Mouse (Mus musculus): Measurements from ENCODE around the gene Myadml2.

The Myadml2 gene

GRCm38 (mm10) chr11:120633520-120634343 lies 14.2 kb downstream of the Myadml2 start, which contains the start of gene Mafg:
TSS of gene Mafg (minus strand) at chr11:120633600.
- in situ Hi-C loops (cut with MboI; ENCODE audit: low pct_unique_long_range_greater_than_20kb in 1 of 2, low sequenced_read_pairs in 2 of 2, unreplicated experiment in 1 of 2): no loop called here

GRCm38 (mm10) chr11:120632559-120633519 lies 15.1 kb downstream of the Myadml2 start:
- in situ Hi-C loops (cut with MboI; ENCODE audit: low pct_unique_long_range_greater_than_20kb in 1 of 2, low sequenced_read_pairs in 2 of 2, unreplicated experiment in 1 of 2): no loop called here

- in situ Hi-C loops (cut with MboI; ENCODE audit: low pct_unique_long_range_greater_than_20kb in 1 of 2, low sequenced_read_pairs in 2 of 2, unreplicated experiment in 1 of 2): no loop called here
These were observed 16.1 kb downstream of the Myadml2 start for GRCm38 (mm10) chr11:120631726-120632448.

- in situ Hi-C loops (cut with MboI; ENCODE audit: low pct_unique_long_range_greater_than_20kb in 1 of 2, low sequenced_read_pairs in 2 of 2, unreplicated experiment in 1 of 2): no loop called here
These were observed 16.9 kb downstream of the Myadml2 start for GRCm38 (mm10) chr11:120630881-120631725.

- in situ Hi-C loops (cut with MboI; ENCODE audit: low pct_unique_long_range_greater_than_20kb in 1 of 2, low sequenced_read_pairs in 2 of 2, unreplicated experiment in 1 of 2): no loop called here
These were observed 17.5 kb downstream of the Myadml2 start for GRCm38 (mm10) chr11:120630401-120630871.

GRCm38 (mm10) chr11:120629911-120630310 lies 18.0 kb downstream of the Myadml2 start:
- in situ Hi-C loops (cut with MboI; ENCODE audit: low pct_unique_long_range_greater_than_20kb in 1 of 2, low sequenced_read_pairs in 2 of 2, unreplicated experiment in 1 of 2): no loop called here

GRCm38 (mm10) chr11:120629341-120629730 lies 18.6 kb downstream of the Myadml2 start:
- in situ Hi-C loops (cut with MboI; ENCODE audit: low pct_unique_long_range_greater_than_20kb in 1 of 2, low sequenced_read_pairs in 2 of 2, unreplicated experiment in 1 of 2): no loop called here

- in situ Hi-C loops (cut with MboI; ENCODE audit: low pct_unique_long_range_greater_than_20kb in 1 of 2, low sequenced_read_pairs in 2 of 2, unreplicated experiment in 1 of 2): no loop called here
These were observed 19.2 kb downstream of the Myadml2 start for GRCm38 (mm10) chr11:120628601-120629340.

GRCm38 (mm10) chr11:120627468-120628300 lies 20.3 kb downstream of the Myadml2 start:
- in situ Hi-C loops (cut with MboI; ENCODE audit: low pct_unique_long_range_greater_than_20kb in 1 of 2, low sequenced_read_pairs in 2 of 2, unreplicated experiment in 1 of 2): no loop called here

- in situ Hi-C loops (cut with MboI; ENCODE audit: low pct_unique_long_range_greater_than_20kb in 1 of 2, low sequenced_read_pairs in 2 of 2, unreplicated experiment in 1 of 2): no loop called here
These were observed 21.0 kb downstream of the Myadml2 start for GRCm38 (mm10) chr11:120626785-120627467.

- in situ Hi-C loops (cut with MboI; ENCODE audit: low pct_unique_long_range_greater_than_20kb in 1 of 2, low sequenced_read_pairs in 2 of 2, unreplicated experiment in 1 of 2): no loop called here
These were observed 22.7 kb downstream of the Myadml2 start, which contains the start of gene Sirt7 for GRCm38 (mm10) chr11:120625152-120625775. TSS of gene Sirt7 (minus strand) at chr11:120625240.

- in situ Hi-C loops (cut with MboI; ENCODE audit: low pct_unique_long_range_greater_than_20kb in 1 of 2, low sequenced_read_pairs in 2 of 2, unreplicated experiment in 1 of 2): no loop called here
These were observed 23.3 kb downstream of the Myadml2 start for GRCm38 (mm10) chr11:120624680-120625111.

- in situ Hi-C loops (cut with MboI; ENCODE audit: low pct_unique_long_range_greater_than_20kb in 1 of 2, low sequenced_read_pairs in 2 of 2, unreplicated experiment in 1 of 2): no loop called here
These were observed 23.8 kb downstream of the Myadml2 start for GRCm38 (mm10) chr11:120623961-120624679.

GRCm38 (mm10) chr11:120622805-120623204 lies 25.2 kb downstream of the Myadml2 start:
- in situ Hi-C loops (cut with MboI; ENCODE audit: low pct_unique_long_range_greater_than_20kb in 1 of 2, low sequenced_read_pairs in 2 of 2, unreplicated experiment in 1 of 2): no loop called here

- in situ Hi-C loops (cut with MboI; ENCODE audit: low pct_unique_long_range_greater_than_20kb in 1 of 2, low sequenced_read_pairs in 2 of 2, unreplicated experiment in 1 of 2): no loop called here
These were observed 27.8 kb downstream of the Myadml2 start for GRCm38 (mm10) chr11:120620195-120620594.
